Mouse (Mus musculus) c-Kit-positive CD71-positive TER-119-negative erythroid progenitor cells, embryonic 14.5 days (primary cell): ENCODE results near the gene Ccl22.

Source experiments
- DNase-seq: peaks from one replicate; pipeline ENCODE4 v3.0.0-alpha.2; 2013; ENCODE audit warnings: low read depth

Ccl22 gene

GRCm38 (mm10) chr8:94745476-94746184 lies at the start of gene Ccl22:
Ccl22 (plus strand) TSS chr8:94745590.
- no peak for DNase-seq

- DNase-seq, result no peak
Measured at GRCm38 (mm10) chr8:94695994-94696384, 49.4 kb upstream of the Ccl22 start, which contains the start of gene Pllp. Pllp (minus strand) TSS chr8:94696278.

GRCm38 (mm10) chr8:94696566-94696965 lies 48.8 kb upstream of the Ccl22 start:
- no peak for DNase-seq

- DNase-seq, result no peak
Measured at GRCm38 (mm10) chr8:94697956-94698355, 47.4 kb upstream of the Ccl22 start.

GRCm38 (mm10) chr8:94699366-94699765 lies 46.0 kb upstream of the Ccl22 start:
- no peak for DNase-seq

- no peak for DNase-seq
Measured at GRCm38 (mm10) chr8:94700421-94700935, 44.9 kb upstream of the Ccl22 start.

GRCm38 (mm10) chr8:94702156-94702555 lies 43.2 kb upstream of the Ccl22 start:
- DNase-seq, result no peak

- peak; percentile 67 for DNase-seq
Measured at GRCm38 (mm10) chr8:94702844-94703813, 42.3 kb upstream of the Ccl22 start.

GRCm38 (mm10) chr8:94703972-94704668 lies 41.3 kb upstream of the Ccl22 start:
- DNase-seq, result peak; percentile 97

- DNase-seq, result no peak
Measured at GRCm38 (mm10) chr8:94704669-94704984, 40.8 kb upstream of the Ccl22 start.

GRCm38 (mm10) chr8:94705581-94706245 lies 39.7 kb upstream of the Ccl22 start:
- no peak for DNase-seq

- DNase-seq, result no peak
Measured at GRCm38 (mm10) chr8:94706732-94707395, 38.5 kb upstream of the Ccl22 start.

GRCm38 (mm10) chr8:94710336-94710735 lies 35.1 kb upstream of the Ccl22 start:
- DNase-seq, result no peak

GRCm38 (mm10) chr8:94711160-94711718 lies 34.2 kb upstream of the Ccl22 start:
- no peak for DNase-seq

GRCm38 (mm10) chr8:94714556-94714955 lies 30.8 kb upstream of the Ccl22 start:
- DNase-seq, result no peak

GRCm38 (mm10) chr8:94715871-94716270 lies 29.5 kb upstream of the Ccl22 start:
- DNase-seq, result no peak

- DNase-seq, result no peak
Measured at GRCm38 (mm10) chr8:94716841-94717240, 28.5 kb upstream of the Ccl22 start.

- DNase-seq, result no peak
Measured at GRCm38 (mm10) chr8:94725998-94726397, 19.4 kb upstream of the Ccl22 start.

GRCm38 (mm10) chr8:94729301-94729700 lies 16.1 kb upstream of the Ccl22 start:
- DNase-seq, result no peak

GRCm38 (mm10) chr8:94733821-94734465 lies 11.4 kb upstream of the Ccl22 start:
- DNase-seq, result peak; percentile 77
